Mouse (Mus musculus): Measurements from ENCODE around the gene Ube2o. TPM values are rescaled to one million over a fixed set of nuclear protein-coding genes. Genes with fewer than 3 reads are reported as not detected.
"Not testable (repeated sequence)": the region's sequence is repeated elsewhere in the genome, so short reads cannot be mapped to it uniquely, and the experiment has no call there.

The Ube2o gene
- total and polyA plus RNA-seq, 2 experiments = 2.0 to 7.3 TPM

- H3K79me2 ChIP-seq (ENCODE audit: control insufficient read depth, insufficient read depth, low read length) = no peaks in the 10 kb centered on the region
Observed at GRCm38 (mm10) chr11:116497313-116497712, 83.9 kb downstream of the Ube2o start.

GRCm38 (mm10) chr11:116494474-116495174, 86.6 kb downstream of the Ube2o start:
- no peaks in the 10 kb centered on the region for H3K27me3 ChIP-seq (ENCODE audit: control insufficient read depth, insufficient read depth, low read length)
- H3K27ac ChIP-seq (replicated peaks; ENCODE audit: insufficient read depth, low read depth, low read length) = no peak overlapping the region
- H3K4me3 ChIP-seq (ENCODE audit: insufficient read depth, low read depth, low read length) = no peak overlapping the region
- 50% methylated on average over 13 of the region's 13 CpGs for WGBS
- H3K4me1 ChIP-seq (ENCODE audit: control insufficient read depth, insufficient read depth, low read length) = peaks cover 4% of the 10 kb centered on the region
- no peak for DNase-seq (ENCODE audit: extremely low read depth, low read depth, low spot score)
- H3K9ac ChIP-seq (ENCODE audit: low read depth, low read length) = no peak overlapping the region
- H3K79me2 ChIP-seq (ENCODE audit: control insufficient read depth, insufficient read depth, low read length) = no peaks in the 10 kb centered on the region; the same call in 1 of the 2 replicates
- no peaks in the 10 kb centered on the region for H3K36me3 ChIP-seq (ENCODE audit: control insufficient read depth, insufficient read depth, low read length)
- TF ChIP-seq POLR2A (IDR thresholded peaks at IDR 0.05; ENCODE audit: extremely low read depth, insufficient read depth, low read length) (no peak), CTCF (IDR thresholded peaks at IDR 0.05; ENCODE audit: low read depth, low read length) (no peak)

More at GRCm38 (mm10) chr11:116497313-116497712, 83.9 kb downstream of the Ube2o start:
- H3K36me3 ChIP-seq (ENCODE audit: control insufficient read depth, insufficient read depth, low read length) = no peaks in the 10 kb centered on the region
- WGBS = 42% methylated on average over 4 of the region's 4 CpGs
- no peak overlapping the region for H3K9ac ChIP-seq (ENCODE audit: low read depth, low read length)
- H3K4me3 ChIP-seq (ENCODE audit: insufficient read depth, low read depth, low read length) = no peak overlapping the region
- H3K27me3 ChIP-seq (ENCODE audit: control insufficient read depth, insufficient read depth, low read length) = no peaks in the 10 kb centered on the region
- no peak for DNase-seq (ENCODE audit: extremely low read depth, low read depth, low spot score)
- TF ChIP-seq CTCF (IDR thresholded peaks at IDR 0.05; ENCODE audit: low read depth, low read length) = no peak
- no peak for TF ChIP-seq POLR2A (IDR thresholded peaks at IDR 0.05; ENCODE audit: extremely low read depth, insufficient read depth, low read length)
- no peak overlapping the region for H3K27ac ChIP-seq (replicated peaks; ENCODE audit: insufficient read depth, low read depth, low read length)
- H3K4me1 ChIP-seq (ENCODE audit: control insufficient read depth, insufficient read depth, low read length) = no peaks in the 10 kb centered on the region

- no peaks in the 10 kb centered on the region for H3K27me3 ChIP-seq (ENCODE audit: control insufficient read depth, insufficient read depth, low read length)
- peak within 1 kb of the TSS; percentile 21; the same call in 1 of the 2 replicates for H3K27ac ChIP-seq (replicated peaks; ENCODE audit: insufficient read depth, low read depth, low read length)
- H3K9ac ChIP-seq (ENCODE audit: low read depth, low read length) = no peak within 1 kb of the TSS
- no peaks in the 10 kb centered on the region for H3K36me3 ChIP-seq (ENCODE audit: control insufficient read depth, insufficient read depth, low read length)
- TF ChIP-seq CTCF (IDR thresholded peaks at IDR 0.05; ENCODE audit: low read depth, low read length) (peak; percentile 89), POLR2A (IDR thresholded peaks at IDR 0.05; ENCODE audit: extremely low read depth, insufficient read depth, low read length) (no peak)
- H3K4me1 ChIP-seq (ENCODE audit: control insufficient read depth, insufficient read depth, low read length) = peaks cover 4% of the 10 kb centered on the region
- H3K4me3 ChIP-seq (ENCODE audit: insufficient read depth, low read depth, low read length) = no peak within 1 kb of the TSS
- H3K79me2 ChIP-seq (ENCODE audit: control insufficient read depth, insufficient read depth, low read length) = no peaks in the 10 kb centered on the region; the same call in 1 of the 2 replicates
- WGBS = 33% methylated on average over 4 of the region's 4 CpGs
- peak; percentile 62 for DNase-seq (ENCODE audit: extremely low read depth, low read depth, low spot score)
Observed at GRCm38 (mm10) chr11:116493795-116494252, 87.4 kb downstream of the Ube2o start, which contains the start of gene Prpsap1. Gene Prpsap1 (minus strand): TSS chr11:116494202.

- Histone ChIP-seq H3K4me3 (ENCODE audit: insufficient read depth, low read depth, low read length) (no peak overlapping the region), H3K36me3 (ENCODE audit: control insufficient read depth, insufficient read depth, low read length) (no peaks in the 10 kb centered on the region), H3K27ac (replicated peaks; ENCODE audit: insufficient read depth, low read depth, low read length) (no peak overlapping the region), H3K79me2 (ENCODE audit: control insufficient read depth, insufficient read depth, low read length) (no peaks in the 10 kb centered on the region; the same call in 1 of the 2 replicates), H3K4me1 (ENCODE audit: control insufficient read depth, insufficient read depth, low read length) (peaks cover 4% of the 10 kb centered on the region), H3K9ac (ENCODE audit: low read depth, low read length) (no peak overlapping the region), H3K27me3 (ENCODE audit: control insufficient read depth, insufficient read depth, low read length) (no peaks in the 10 kb centered on the region)
- WGBS = 38% methylated on average over 5 of the region's 5 CpGs
- no peak for TF ChIP-seq CTCF (IDR thresholded peaks at IDR 0.05; ENCODE audit: low read depth, low read length)
- no peak for DNase-seq (ENCODE audit: extremely low read depth, low read depth, low spot score)
Observed at GRCm38 (mm10) chr11:116493191-116493590, 88.1 kb downstream of the Ube2o start.

- not testable (repeated sequence) for H3K9ac ChIP-seq (ENCODE audit: low read depth, low read length); H3K27ac ChIP-seq (replicated peaks; ENCODE audit: insufficient read depth, low read depth, low read length); H3K4me3 ChIP-seq (ENCODE audit: insufficient read depth, low read depth, low read length); H3K36me3 ChIP-seq (ENCODE audit: control insufficient read depth, insufficient read depth, low read length); H3K79me2 ChIP-seq (ENCODE audit: control insufficient read depth, insufficient read depth, low read length); H3K4me1 ChIP-seq (ENCODE audit: control insufficient read depth, insufficient read depth, low read length); DNase-seq (ENCODE audit: extremely low read depth, low read depth, low spot score); H3K27me3 ChIP-seq (ENCODE audit: control insufficient read depth, insufficient read depth, low read length)
- 96% methylated on average over 1 of the region's 1 CpGs for WGBS
Observed at GRCm38 (mm10) chr11:116492507-116492906, 88.7 kb downstream of the Ube2o start.

GRCm38 (mm10) chr11:116491338-116491737, 89.9 kb downstream of the Ube2o start:
- Histone ChIP-seq H3K79me2 (ENCODE audit: control insufficient read depth, insufficient read depth, low read length) (peaks cover 9% of the 10 kb centered on the region; the same call in 1 of the 2 replicates), H3K4me1 (ENCODE audit: control insufficient read depth, insufficient read depth, low read length) (peaks cover 4% of the 10 kb centered on the region), H3K27ac (replicated peaks; ENCODE audit: insufficient read depth, low read depth, low read length) (peak overlapping the region; percentile 74), H3K4me3 (ENCODE audit: insufficient read depth, low read depth, low read length) (no peak overlapping the region), H3K27me3 (ENCODE audit: control insufficient read depth, insufficient read depth, low read length) (no peaks in the 10 kb centered on the region), H3K36me3 (ENCODE audit: control insufficient read depth, insufficient read depth, low read length) (peaks cover 3% of the 10 kb centered on the region; the same call in 1 of the 2 replicates), H3K9ac (ENCODE audit: low read depth, low read length) (no peak overlapping the region)
- DNase-seq (ENCODE audit: extremely low read depth, low read depth, low spot score) = no peak
- TF ChIP-seq CTCF (IDR thresholded peaks at IDR 0.05; ENCODE audit: low read depth, low read length) = 0 out of 2 replicates have a peak, but pooled peaks have one; percentile 1
- TF ChIP-seq POLR2A (IDR thresholded peaks at IDR 0.05; ENCODE audit: extremely low read depth, insufficient read depth, low read length) = no peak
- WGBS = 62% methylated on average over 6 of the region's 6 CpGs

All from liver, adult 2 months (tissue).